Mouse (Mus musculus): ENCODE measurements around the gene Slc35a3. TPM values are rescaled to one million over a fixed set of nuclear protein-coding genes. Genes with fewer than 3 reads are reported as not detected.

Slc35a3 gene
- polyA plus RNA-seq, 1 experiment from 2014 or later, result 7.7 TPM

DNA sequence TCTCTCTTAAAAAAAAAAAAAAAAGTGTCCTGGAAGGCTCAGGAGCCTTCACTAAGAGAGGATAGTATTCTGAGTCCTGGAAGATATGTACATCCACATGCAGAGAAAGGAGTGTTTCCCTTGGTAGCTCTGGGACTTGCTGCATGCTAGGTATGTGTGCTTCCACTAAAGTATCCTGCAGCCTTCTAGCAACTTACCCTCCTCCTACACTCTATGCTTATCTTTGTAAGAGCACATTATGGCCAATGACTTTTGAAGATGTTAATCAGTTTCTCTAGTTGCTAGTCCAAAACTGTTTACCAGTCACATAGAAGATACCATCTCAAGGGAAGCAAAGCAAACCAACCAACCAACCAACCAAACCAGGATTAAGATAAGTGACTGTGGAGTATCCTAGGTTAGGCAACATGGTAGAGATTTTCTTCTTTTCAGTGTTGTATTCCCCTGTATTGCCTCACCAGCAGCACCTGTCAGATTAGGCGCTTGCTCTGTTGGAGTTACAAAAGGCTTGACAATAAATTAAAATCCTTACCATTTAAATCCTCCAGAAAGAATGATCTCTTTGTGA, 6.9 kb downstream of the Slc35a3 start:
- no peak overlapping the region for H3K4me2 ChIP-seq (replicated peaks; ENCODE audit: low read depth, low read length)

DNA sequence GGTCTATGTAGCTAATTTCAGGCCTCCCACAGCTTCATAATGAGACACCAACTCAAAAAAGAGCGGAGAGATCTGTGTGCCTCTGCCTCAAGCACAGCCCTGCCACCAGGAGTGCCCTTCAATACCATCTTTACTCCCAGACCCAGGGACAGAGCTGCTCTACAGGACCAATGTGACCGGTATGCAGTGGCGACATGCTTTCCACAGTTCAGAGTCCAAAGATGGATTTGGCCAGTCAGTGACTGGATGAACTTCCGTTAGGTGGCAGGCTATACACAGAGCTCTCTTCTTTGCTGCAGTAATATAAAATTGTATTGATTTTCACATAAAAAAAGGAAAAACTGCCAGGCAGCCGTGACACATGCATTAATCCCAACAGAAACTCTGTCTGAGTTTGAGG, 8.8 kb downstream of the Slc35a3 start:
- DNase-seq (ENCODE audit: low spot score), result no peak
- 92% methylated on average over 5 of the region's 5 CpGs for WGBS

More for the DNA sequence above, 6.9 kb downstream of the Slc35a3 start:
- Histone ChIP-seq H3K4me1 (replicated peaks; ENCODE audit: control insufficient read depth, insufficient read depth, low read length) (no peaks in the 10 kb centered on the region), H3K9me3 (ENCODE audit: control insufficient read depth, low read length) (no peaks in the 10 kb centered on the region), H3K9ac (ENCODE audit: low read depth, low read length) (no peak overlapping the region), H3K27ac (ENCODE audit: low read depth, low read length) (no peak overlapping the region), H3K36me3 (ENCODE audit: control insufficient read depth, insufficient read depth, low read length) (no peaks in the 10 kb centered on the region), H3K27me3 (ENCODE audit: control insufficient read depth, insufficient read depth, low read length) (no peaks in the 10 kb centered on the region), H3K4me3 (ENCODE audit: low read depth, low read length) (no peak overlapping the region)
- ATAC-seq (ENCODE audit: low FRiP score) (no peak), DNase-seq (ENCODE audit: low spot score) (no peak)
- 100% methylated on average over 1 of the region's 1 CpGs for WGBS

DNA sequence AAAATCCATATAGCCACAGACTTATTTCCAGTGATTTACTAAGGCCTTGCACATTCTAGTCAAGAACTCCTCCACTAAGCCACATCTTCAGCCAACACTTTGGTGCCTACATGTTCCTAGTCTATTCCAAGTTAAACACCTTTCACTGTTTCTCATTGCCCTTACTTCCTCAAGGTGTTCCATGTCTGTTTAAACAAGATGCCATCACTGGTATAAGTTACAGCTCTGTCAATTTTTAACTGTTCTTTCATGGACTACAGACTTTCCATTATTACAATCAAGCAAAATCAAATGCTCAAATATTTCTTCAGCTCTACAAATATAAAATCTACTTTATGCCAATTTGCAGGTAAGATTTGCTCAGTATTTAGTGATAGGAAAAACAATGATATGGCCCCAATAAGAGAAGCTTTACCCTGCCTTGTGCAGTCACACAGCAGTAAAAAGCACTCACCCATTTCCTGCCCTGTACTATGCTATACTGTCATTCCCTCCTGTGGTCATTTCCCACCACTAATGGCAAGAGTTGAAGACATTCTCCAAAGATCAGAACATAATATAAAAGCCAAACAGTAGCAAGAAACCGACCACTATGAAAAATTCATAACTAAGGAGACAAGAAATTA, 9.9 kb downstream of the Slc35a3 start:
- no peak overlapping the region for H3K4me3 ChIP-seq (ENCODE audit: low read depth, low read length)
- H3K9ac ChIP-seq (ENCODE audit: low read depth, low read length), result no peak overlapping the region
- WGBS, result 88% methylated on average over 1 of the region's 1 CpGs
- no peaks in the 10 kb centered on the region for H3K27me3 ChIP-seq (ENCODE audit: control insufficient read depth, insufficient read depth, low read length)
- no peaks in the 10 kb centered on the region for H3K9me3 ChIP-seq (ENCODE audit: control insufficient read depth, low read length)
- DNase-seq (ENCODE audit: low spot score) (no peak), ATAC-seq (ENCODE audit: low FRiP score) (no peak)
- no peak overlapping the region for H3K27ac ChIP-seq (ENCODE audit: low read depth, low read length)
- H3K36me3 ChIP-seq (ENCODE audit: control insufficient read depth, insufficient read depth, low read length), result no peaks in the 10 kb centered on the region
- H3K4me1 ChIP-seq (replicated peaks; ENCODE audit: control insufficient read depth, insufficient read depth, low read length), result no peaks in the 10 kb centered on the region
- no peak overlapping the region for H3K4me2 ChIP-seq (replicated peaks; ENCODE audit: low read depth, low read length)

More for the DNA sequence above, 8.8 kb downstream of the Slc35a3 start:
- Histone ChIP-seq H3K4me1 (replicated peaks; ENCODE audit: control insufficient read depth, insufficient read depth, low read length) (no peaks in the 10 kb centered on the region), H3K9ac (ENCODE audit: low read depth, low read length) (no peak overlapping the region), H3K27me3 (ENCODE audit: control insufficient read depth, insufficient read depth, low read length) (no peaks in the 10 kb centered on the region), H3K36me3 (ENCODE audit: control insufficient read depth, insufficient read depth, low read length) (no peaks in the 10 kb centered on the region), H3K4me3 (ENCODE audit: low read depth, low read length) (no peak overlapping the region), H3K4me2 (replicated peaks; ENCODE audit: low read depth, low read length) (no peak overlapping the region), H3K9me3 (ENCODE audit: control insufficient read depth, low read length) (no peaks in the 10 kb centered on the region), H3K27ac (ENCODE audit: low read depth, low read length) (no peak overlapping the region)
- no peak for ATAC-seq (ENCODE audit: low FRiP score)

DNA sequence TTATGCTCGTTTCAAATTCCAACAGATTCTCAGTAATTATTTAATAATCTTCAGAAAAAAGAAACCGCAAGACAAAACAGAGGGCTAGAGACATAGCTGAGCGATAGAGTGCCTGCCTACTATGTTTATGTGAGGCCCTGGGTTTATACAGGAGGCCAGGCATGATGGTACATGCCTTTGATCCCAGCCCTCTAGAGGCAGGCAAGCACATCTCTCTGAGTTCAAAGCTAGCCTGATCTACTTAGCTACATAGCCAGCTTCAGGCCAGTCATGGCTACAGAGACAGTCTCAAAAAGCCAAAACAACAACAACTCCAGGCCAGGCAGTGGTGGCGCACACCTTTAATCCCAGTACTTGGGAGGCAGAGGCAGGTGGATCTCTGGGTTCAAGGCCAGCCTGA, 11.0 kb downstream of the Slc35a3 start:
- Histone ChIP-seq H3K27me3 (ENCODE audit: control insufficient read depth, insufficient read depth, low read length) (no peaks in the 10 kb centered on the region), H3K9me3 (ENCODE audit: control insufficient read depth, low read length) (no peaks in the 10 kb centered on the region), H3K27ac (ENCODE audit: low read depth, low read length) (no peak overlapping the region), H3K4me3 (ENCODE audit: low read depth, low read length) (no peak overlapping the region), H3K4me1 (replicated peaks; ENCODE audit: control insufficient read depth, insufficient read depth, low read length) (no peaks in the 10 kb centered on the region), H3K9ac (ENCODE audit: low read depth, low read length) (no peak overlapping the region), H3K36me3 (ENCODE audit: control insufficient read depth, insufficient read depth, low read length) (no peaks in the 10 kb centered on the region), H3K4me2 (replicated peaks; ENCODE audit: low read depth, low read length) (no peak overlapping the region)
- no peak for ATAC-seq (ENCODE audit: low FRiP score)
- no peak for DNase-seq (ENCODE audit: low spot score)
- 91% methylated on average over 4 of the region's 4 CpGs for WGBS

DNA sequence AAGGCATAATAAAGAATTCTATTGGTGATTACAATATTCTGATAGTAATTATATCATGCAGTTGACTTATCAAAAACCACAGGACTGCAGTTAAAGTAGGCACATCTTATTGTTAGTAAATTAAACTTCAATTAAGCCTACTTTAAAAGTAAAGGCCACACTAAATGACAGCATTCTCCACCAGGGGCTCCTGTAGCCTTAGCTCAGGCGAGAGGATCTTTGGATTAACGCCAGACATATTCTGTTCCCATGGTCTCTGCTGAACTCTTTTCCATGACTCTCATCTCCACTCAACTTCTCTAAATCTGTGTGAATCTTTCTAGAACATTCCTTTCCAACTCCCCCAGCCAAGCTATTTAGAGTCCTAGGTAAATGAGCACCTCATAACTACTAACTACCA, 13.8 kb downstream of the Slc35a3 start:
- no peaks in the 10 kb centered on the region for H3K36me3 ChIP-seq (ENCODE audit: control insufficient read depth, insufficient read depth, low read length)

DNA sequence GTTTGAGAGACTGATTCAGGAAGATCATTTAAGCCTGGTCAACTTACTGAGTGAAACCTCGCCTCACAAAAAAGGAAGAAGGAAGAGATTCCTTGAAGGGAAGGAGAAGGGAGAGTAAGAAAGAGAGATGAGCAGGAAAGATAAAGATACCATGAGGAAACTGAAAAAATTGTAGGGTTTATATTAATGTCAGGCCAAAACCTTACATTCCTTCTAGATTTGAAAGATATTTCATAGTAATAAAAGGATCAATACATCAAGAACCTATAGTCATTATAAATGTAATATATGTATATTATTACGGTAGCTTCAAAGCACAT, 17.0 kb downstream of the Slc35a3 start:
- 88% methylated on average over 2 of the region's 2 CpGs for WGBS
- H3K9me3 ChIP-seq (ENCODE audit: control insufficient read depth, low read length), result no peaks in the 10 kb centered on the region
- no peak overlapping the region for H3K4me2 ChIP-seq (replicated peaks; ENCODE audit: low read depth, low read length)
- DNase-seq (ENCODE audit: low spot score), result no peak
- H3K27me3 ChIP-seq (ENCODE audit: control insufficient read depth, insufficient read depth, low read length), result no peaks in the 10 kb centered on the region
- no peaks in the 10 kb centered on the region for H3K36me3 ChIP-seq (ENCODE audit: control insufficient read depth, insufficient read depth, low read length)
- H3K4me1 ChIP-seq (replicated peaks; ENCODE audit: control insufficient read depth, insufficient read depth, low read length), result no peaks in the 10 kb centered on the region
- no peak for ATAC-seq (ENCODE audit: low FRiP score)
- H3K4me3 ChIP-seq (ENCODE audit: low read depth, low read length), result no peak overlapping the region
- H3K9ac ChIP-seq (ENCODE audit: low read depth, low read length), result no peak overlapping the region
- no peak overlapping the region for H3K27ac ChIP-seq (ENCODE audit: low read depth, low read length)

More for the DNA sequence above, 13.8 kb downstream of the Slc35a3 start:
- H3K27me3 ChIP-seq (ENCODE audit: control insufficient read depth, insufficient read depth, low read length), result no peaks in the 10 kb centered on the region
- H3K27ac ChIP-seq (ENCODE audit: low read depth, low read length), result no peak overlapping the region
- H3K4me3 ChIP-seq (ENCODE audit: low read depth, low read length), result no peak overlapping the region
- no peak overlapping the region for H3K9ac ChIP-seq (ENCODE audit: low read depth, low read length)
- H3K4me1 ChIP-seq (replicated peaks; ENCODE audit: control insufficient read depth, insufficient read depth, low read length), result no peaks in the 10 kb centered on the region
- H3K4me2 ChIP-seq (replicated peaks; ENCODE audit: low read depth, low read length), result no peak overlapping the region
- DNase-seq (ENCODE audit: low spot score) (no peak), ATAC-seq (ENCODE audit: low FRiP score) (no peak)
- H3K9me3 ChIP-seq (ENCODE audit: control insufficient read depth, low read length), result no peaks in the 10 kb centered on the region
- 89% methylated on average over 2 of the region's 2 CpGs for WGBS

DNA sequence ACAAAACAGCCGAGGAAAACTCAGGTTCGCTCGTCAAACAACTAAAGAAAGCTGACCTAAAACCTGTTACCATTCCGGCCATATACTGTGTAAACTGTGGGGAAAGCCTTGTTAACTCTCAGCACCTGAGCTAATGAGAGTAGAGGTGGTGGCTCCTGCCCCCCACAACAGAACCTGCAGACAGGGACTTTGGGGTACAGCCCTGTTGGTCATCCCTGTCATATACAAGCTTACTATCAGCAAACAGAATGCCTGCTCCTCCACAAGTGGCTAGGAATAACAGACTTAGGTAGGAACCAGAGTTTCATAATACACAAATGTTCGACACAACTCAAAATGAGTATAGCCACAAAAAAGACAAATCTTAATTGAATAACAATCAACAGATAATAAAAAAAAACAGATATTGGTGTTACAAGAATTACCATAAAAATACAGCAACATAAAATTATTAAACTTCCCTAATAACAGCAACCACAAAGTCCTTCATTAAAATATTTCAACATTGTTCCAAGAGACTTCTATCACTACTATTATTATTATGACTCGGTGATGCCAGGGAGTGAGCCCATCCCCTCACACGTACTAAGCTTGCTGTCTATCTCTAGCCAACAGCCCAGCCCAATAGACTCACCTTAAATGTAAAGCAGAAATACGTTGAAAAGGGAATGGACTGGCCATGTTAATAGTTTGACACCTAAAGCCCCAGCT, 17.5 kb downstream of the Slc35a3 start:
- ATAC-seq (ENCODE audit: low FRiP score) (no peak), DNase-seq (ENCODE audit: low spot score) (no peak)
- no peak overlapping the region for H3K27ac ChIP-seq (ENCODE audit: low read depth, low read length)
- WGBS, result 88% methylated on average over 8 of the region's 8 CpGs
- no peaks in the 10 kb centered on the region for H3K27me3 ChIP-seq (ENCODE audit: control insufficient read depth, insufficient read depth, low read length)
- no peaks in the 10 kb centered on the region for H3K9me3 ChIP-seq (ENCODE audit: control insufficient read depth, low read length)
- no peak overlapping the region for H3K4me3 ChIP-seq (ENCODE audit: low read depth, low read length)
- H3K9ac ChIP-seq (ENCODE audit: low read depth, low read length), result no peak overlapping the region
- H3K4me2 ChIP-seq (replicated peaks; ENCODE audit: low read depth, low read length), result no peak overlapping the region
- no peaks in the 10 kb centered on the region for H3K36me3 ChIP-seq (ENCODE audit: control insufficient read depth, insufficient read depth, low read length)
- H3K4me1 ChIP-seq (replicated peaks; ENCODE audit: control insufficient read depth, insufficient read depth, low read length), result no peaks in the 10 kb centered on the region

DNA sequence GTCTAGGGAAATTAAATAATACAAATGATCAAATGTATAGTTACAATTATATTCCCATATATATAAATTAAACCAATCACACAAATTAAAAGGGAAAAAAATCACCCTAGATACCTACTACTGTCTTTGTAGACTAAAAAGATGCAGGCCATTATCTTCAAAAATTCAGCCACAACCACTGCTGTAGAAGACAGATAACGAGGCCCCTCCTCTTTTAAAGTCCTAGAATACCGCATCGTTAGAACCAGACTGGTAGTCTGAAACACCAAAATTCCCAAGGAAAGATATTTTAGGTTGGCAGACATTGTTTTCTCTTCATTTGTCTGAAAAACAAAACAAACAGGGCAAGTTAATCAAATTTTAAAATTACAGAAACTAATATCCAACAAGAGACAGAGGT, 18.3 kb downstream of the Slc35a3 start:
- no peak for ATAC-seq (ENCODE audit: low FRiP score)
- WGBS, result 91% methylated on average over 3 of the region's 3 CpGs

DNA sequence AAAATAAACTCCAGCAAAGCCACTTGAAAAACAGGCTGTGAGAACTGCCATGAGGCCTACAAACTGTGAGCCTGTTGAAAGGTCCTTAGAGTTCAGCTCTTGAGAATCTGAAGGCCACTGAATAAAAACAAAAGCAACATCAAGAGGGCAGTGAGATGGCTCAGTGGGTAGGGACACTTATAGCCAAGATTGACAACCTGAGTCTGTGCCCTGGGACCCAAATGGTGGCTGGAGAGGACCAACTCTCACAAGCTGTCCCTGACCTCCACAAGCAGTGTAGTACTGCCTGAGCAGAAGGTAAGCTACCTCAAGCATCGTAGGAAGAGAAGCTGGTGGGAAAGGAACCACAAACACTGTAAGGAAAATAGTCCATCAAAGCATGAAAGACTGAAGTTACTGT, 31.5 kb downstream of the Slc35a3 start, which contains the start of gene Gm43191:
TSS of gene Gm43191 (minus strand) at position 101 of the 400 bp plus-strand sequence.
- no peak within 1 kb of the TSS for H3K4me3 ChIP-seq (ENCODE audit: low read depth, low read length)
- no peaks in the 10 kb centered on the region for H3K9me3 ChIP-seq (ENCODE audit: control insufficient read depth, low read length)
- no peak within 1 kb of the TSS for H3K4me2 ChIP-seq (replicated peaks; ENCODE audit: low read depth, low read length)
- H3K27ac ChIP-seq (ENCODE audit: low read depth, low read length), result no peak within 1 kb of the TSS
- no peaks in the 10 kb centered on the region for H3K4me1 ChIP-seq (replicated peaks; ENCODE audit: control insufficient read depth, insufficient read depth, low read length)
- ATAC-seq (ENCODE audit: low FRiP score), result no peak
- H3K36me3 ChIP-seq (ENCODE audit: control insufficient read depth, insufficient read depth, low read length), result no peaks in the 10 kb centered on the region
- WGBS, result 96% methylated on average over 1 of the region's 1 CpGs
- no peak for DNase-seq (ENCODE audit: low spot score)
- no peak within 1 kb of the TSS for H3K9ac ChIP-seq (ENCODE audit: low read depth, low read length)
- no peaks in the 10 kb centered on the region for H3K27me3 ChIP-seq (ENCODE audit: control insufficient read depth, insufficient read depth, low read length)

More for the DNA sequence above, 18.3 kb downstream of the Slc35a3 start:
- DNase-seq (ENCODE audit: low spot score), result no peak
- Histone ChIP-seq H3K9me3 (ENCODE audit: control insufficient read depth, low read length) (no peaks in the 10 kb centered on the region), H3K27ac (ENCODE audit: low read depth, low read length) (no peak overlapping the region), H3K4me1 (replicated peaks; ENCODE audit: control insufficient read depth, insufficient read depth, low read length) (no peaks in the 10 kb centered on the region), H3K4me2 (replicated peaks; ENCODE audit: low read depth, low read length) (no peak overlapping the region), H3K36me3 (ENCODE audit: control insufficient read depth, insufficient read depth, low read length) (no peaks in the 10 kb centered on the region), H3K4me3 (ENCODE audit: low read depth, low read length) (no peak overlapping the region), H3K27me3 (ENCODE audit: control insufficient read depth, insufficient read depth, low read length) (no peaks in the 10 kb centered on the region), H3K9ac (ENCODE audit: low read depth, low read length) (no peak overlapping the region)
